Mouse (Mus musculus) ES-E14 (cell line): ENCODE measurements at regions not wholly inside any gene's neighbourhood (a gene's known extent, or its start where the extent isn't known, plus 50 kb on each side); places are given as distances from the start of the nearest gene placed in this dataset.

Experiments
- DNase-seq: peaks from one replicate; pipeline ENCODE4 v3.0.0-alpha.2; 2013; ENCODE audit warnings: low read depth, low spot score
- H3K27ac ChIP-seq: 2 replicates; pipeline ENCODE4 v1.5.1; 2012; ENCODE audit warnings: low read depth, mild to moderate bottlenecking, low read length, moderate library complexity, mixed read lengths; ENCODE audit not compliant: poor library complexity, insufficient read depth, severe bottlenecking
- H3K36me3 ChIP-seq: 2 replicates; pipeline ENCODE4 v1.6.1; 2012; ENCODE audit warnings: mild to moderate bottlenecking, low read length, moderate library complexity, mixed read lengths; ENCODE audit not compliant: control insufficient read depth, poor library complexity, insufficient read depth, severe bottlenecking
- H3K4me1 ChIP-seq, 2 experiments: fragments of 150-350 bp in 1 of 2; sonication (generic) in 1 of 2; 2 replicates each; pipeline ENCODE4 v1.6.1; 2012; ENCODE audit warnings: low read length in 2 of 2, mild to moderate bottlenecking in 1 of 2, mixed read lengths in 1 of 2; ENCODE audit not compliant: control insufficient read depth in 2 of 2, insufficient read depth in 2 of 2, poor library complexity in 1 of 2
- H3K4me3 ChIP-seq, 2 experiments: fragments of 150-350 bp in 1 of 2; sonication (generic) in 1 of 2; 2 replicates each; pipeline ENCODE4 v1.5.1; 2012; ENCODE audit warnings: low read length in 2 of 2, low read depth in 1 of 2, mild to moderate bottlenecking in 1 of 2, mixed read lengths in 1 of 2; ENCODE audit not compliant: insufficient read depth in 1 of 2, poor library complexity in 1 of 2, severe bottlenecking in 1 of 2
- H3K9ac ChIP-seq: 2 replicates; pipeline ENCODE4 v1.6.1; 2012; ENCODE audit warnings: low read depth, mild to moderate bottlenecking, low read length, mixed read lengths; ENCODE audit not compliant: poor library complexity, insufficient read depth, severe bottlenecking
- H3K9me3 ChIP-seq: fragments of 150-350 bp; sonication (generic); 2 replicates; pipeline ENCODE4 v1.6.1; 2012; ENCODE audit warnings: low read depth, mild to moderate bottlenecking, low read length; ENCODE audit not compliant: control insufficient read depth, insufficient read depth
- CHD2 ChIP-seq: IDR thresholded peaks from 2 replicates; pipeline ENCODE4 v1.6.1; 2014; ENCODE audit warnings: mild to moderate bottlenecking, low read depth, low read length, inconsistent platforms
- HCFC1 ChIP-seq: IDR thresholded peaks from 2 replicates; pipeline ENCODE4 v1.6.1; 2012; ENCODE audit warnings: low read length, inconsistent platforms, borderline replicate concordance; ENCODE audit not compliant: insufficient read depth
- MAFK ChIP-seq: IDR thresholded peaks from 2 replicates; pipeline ENCODE4 v1.6.1; 2014; ENCODE audit warnings: mild to moderate bottlenecking, low read depth, low read length, inconsistent platforms; ENCODE audit not compliant: insufficient read depth
- ZC3H11A ChIP-seq: IDR thresholded peaks from 2 replicates; pipeline ENCODE4 v1.6.1; 2012; ENCODE audit warnings: low read depth, mild to moderate bottlenecking, inconsistent platforms, low read length, borderline replicate concordance
- ZNF384 ChIP-seq: IDR thresholded peaks from 2 replicates; pipeline ENCODE4 v1.6.1; 2012; ENCODE audit warnings: low read depth, low read length, inconsistent platforms
- in situ Hi-C, 2 experiments: fragments of 600-800 bp; cut with MboI; formaldehyde crosslinking; loops; one replicate each; pipeline ENCODE4 v1.15.1; 2025; ENCODE audit warnings: low sequenced_read_pairs in 2 of 2, inconsistent platforms in 1 of 2; ENCODE audit not compliant: unreplicated experiment in 2 of 2

- TF ChIP-seq ZC3H11A (no peak), HCFC1 (no peak), CHD2 (no peak), MAFK (no peak), ZNF384 (no peak)
- in situ Hi-C loops, result no loop called here
Observed at GRCm38 (mm10) chr9:14091099-14091930, 183.6 kb upstream of the Sesn3 start.

GRCm38 (mm10) chr9:14092996-14093442 lies 181.8 kb upstream of the Sesn3 start:
- Histone ChIP-seq H3K9ac (no peak overlapping the region), H3K4me3 (no peak overlapping the region), H3K27ac (no peak overlapping the region), H3K9me3 (no peaks in the 10 kb centered on the region), H3K36me3 (no peaks in the 10 kb centered on the region), H3K4me1 (no peaks in the 10 kb centered on the region)
- in situ Hi-C loops, result no loop called here
- no peak for DNase-seq
- no peak for TF ChIP-seq MAFK
- no peak for TF ChIP-seq HCFC1
- no peak for TF ChIP-seq CHD2
- no peak for TF ChIP-seq ZNF384
- no peak for TF ChIP-seq ZC3H11A

More at GRCm38 (mm10) chr9:14091099-14091930, 183.6 kb upstream of the Sesn3 start:
- no peak overlapping the region for H3K27ac ChIP-seq
- no peak for DNase-seq
- H3K9ac ChIP-seq, result no peak overlapping the region
- H3K4me3 ChIP-seq, result no peak overlapping the region
- H3K4me1 ChIP-seq, result no peaks in the 10 kb centered on the region
- no peaks in the 10 kb centered on the region for H3K36me3 ChIP-seq
- no peaks in the 10 kb centered on the region for H3K9me3 ChIP-seq

GRCm38 (mm10) chr9:14103538-14103937 lies 171.3 kb upstream of the Sesn3 start:
- no peak for DNase-seq
- Histone ChIP-seq H3K9ac (no peak overlapping the region), H3K36me3 (no peaks in the 10 kb centered on the region), H3K27ac (no peak overlapping the region), H3K9me3 (no peaks in the 10 kb centered on the region), H3K4me1 (no peaks in the 10 kb centered on the region), H3K4me3 (no peak overlapping the region)
- in situ Hi-C loops, result no loop called here
- TF ChIP-seq HCFC1, result no peak
- no peak for TF ChIP-seq ZC3H11A
- TF ChIP-seq MAFK, result no peak
- no peak for TF ChIP-seq ZNF384
- no peak for TF ChIP-seq CHD2

GRCm38 (mm10) chr9:14104921-14105320 lies 169.9 kb upstream of the Sesn3 start:
- DNase-seq, result no peak
- Histone ChIP-seq H3K4me1 (peaks cover 0 to 2% of the 10 kb centered on the region in 2 experiments; a peak in 1 of 4 replicates), H3K9me3 (no peaks in the 10 kb centered on the region), H3K4me3 (no peak overlapping the region), H3K9ac (no peak overlapping the region), H3K27ac (no peak overlapping the region), H3K36me3 (no peaks in the 10 kb centered on the region)
- in situ Hi-C loops, result no loop called here
- no peak for TF ChIP-seq ZNF384
- no peak for TF ChIP-seq ZC3H11A
- TF ChIP-seq HCFC1, result no peak
- TF ChIP-seq MAFK, result no peak
- TF ChIP-seq CHD2, result no peak
